Mouse (Mus musculus) kidney, adult 8-10 months (tissue): ENCODE measurements around the gene Hcn2.
"Not testable (repeated sequence)": the region's sequence is repeated elsewhere in the genome, so short reads cannot be mapped to it uniquely, and the experiment has no call there.

Experiments used
- DNase-seq, 2 experiments: peaks; one replicate each; pipeline ENCODE4 v3.0.0; 2022

Gene Hcn2

GRCm38 (mm10) chr10:79688720-79689119, 27.7 kb upstream of the Hcn2 start, which contains the start of gene Gzmm:
Gene Gzmm, plus strand, starts transcription at chr10:79689020.
- DNase-seq = no peak

- no peak for DNase-seq
Measured at GRCm38 (mm10) chr10:79689178-79689577, 27.3 kb upstream of the Hcn2 start.

- DNase-seq = no peak
Measured at GRCm38 (mm10) chr10:79691986-79692548, 24.4 kb upstream of the Hcn2 start.

GRCm38 (mm10) chr10:79693580-79694378, 22.7 kb upstream of the Hcn2 start:
- no peak for DNase-seq

GRCm38 (mm10) chr10:79694379-79694655, 22.1 kb upstream of the Hcn2 start:
- DNase-seq = no peak

GRCm38 (mm10) chr10:79695231-79696128, 21.0 kb upstream of the Hcn2 start:
- DNase-seq = peak; percentile 68 to 75

DNA sequence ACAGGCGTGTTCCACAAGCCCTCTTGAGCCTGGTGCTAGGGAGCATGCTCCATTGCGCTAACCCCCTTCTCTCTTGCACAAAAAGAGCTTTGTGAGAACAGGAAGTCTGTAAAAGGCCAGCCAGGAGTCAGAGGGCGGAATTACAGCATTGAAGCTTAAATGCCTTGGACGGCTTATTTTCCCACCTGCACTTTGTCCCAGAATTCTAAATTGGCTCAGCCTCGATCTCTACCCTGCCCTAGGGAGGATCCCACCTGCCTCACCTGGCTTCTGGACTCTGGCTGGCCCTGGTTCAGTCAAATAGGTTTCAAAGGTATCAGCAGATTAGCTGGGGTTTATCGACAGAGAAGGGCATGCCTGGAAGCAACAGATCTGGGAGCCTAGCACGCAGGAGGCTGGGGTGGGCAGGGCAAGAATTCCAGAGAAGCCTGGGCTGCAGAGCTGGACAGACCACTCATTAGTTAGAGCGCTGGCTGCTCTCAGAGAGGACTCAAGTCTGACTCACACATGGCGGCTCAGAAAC, 20.2 kb upstream of the Hcn2 start:
- no peak for DNase-seq

GRCm38 (mm10) chr10:79697916-79698315, 18.5 kb upstream of the Hcn2 start:
- no peak for DNase-seq

DNA sequence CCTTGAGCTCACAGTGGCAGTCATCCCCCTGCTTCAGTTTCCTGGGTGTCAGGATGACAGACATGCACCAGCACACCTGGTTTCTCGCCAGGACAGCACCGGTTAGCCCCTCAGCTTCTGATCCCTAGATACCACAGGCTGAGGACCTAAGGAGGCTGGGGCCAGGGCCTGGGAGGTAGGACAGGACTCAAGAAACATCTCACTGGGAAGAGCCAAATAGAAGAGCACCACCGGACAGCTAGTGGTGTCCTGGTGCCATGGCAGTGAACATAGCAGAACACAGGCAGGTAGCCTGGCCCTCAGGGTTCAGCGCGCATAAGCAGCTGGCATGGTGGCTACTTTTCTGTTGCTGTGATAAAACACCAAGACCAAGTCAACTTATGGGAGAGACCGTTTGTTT, 18.0 kb upstream of the Hcn2 start:
- DNase-seq = no peak

DNA sequence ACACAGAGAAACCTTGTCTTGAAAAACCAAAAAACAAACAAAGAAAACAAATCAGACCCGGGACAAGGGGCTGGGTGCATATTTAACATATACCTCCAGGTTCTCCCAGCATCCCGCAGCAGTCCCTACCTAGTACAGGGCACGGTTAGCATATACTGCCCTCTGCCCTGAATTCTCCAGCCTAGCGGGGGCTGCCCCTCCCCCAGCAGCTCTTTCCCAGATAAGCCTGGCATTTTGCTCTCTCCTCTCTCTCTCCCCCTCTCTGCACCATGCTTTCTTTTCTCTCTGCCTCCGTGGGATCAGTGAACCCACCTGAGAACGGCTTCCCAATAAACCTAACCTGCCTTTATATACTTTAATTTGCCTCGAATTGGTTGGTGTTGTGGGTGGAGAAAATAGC, 15.8 kb upstream of the Hcn2 start:
- DNase-seq = no peak

- peak in 1 of 2 experiments; percentile 69 for DNase-seq
Measured at GRCm38 (mm10) chr10:79701443-79702129, 14.8 kb upstream of the Hcn2 start.

- not testable (repeated sequence) for DNase-seq
Measured at GRCm38 (mm10) chr10:79702970-79703369, 13.5 kb upstream of the Hcn2 start.

GRCm38 (mm10) chr10:79703541-79703940, 12.9 kb upstream of the Hcn2 start:
- no peak for DNase-seq

GRCm38 (mm10) chr10:79704065-79704969, 12.1 kb upstream of the Hcn2 start, which contains the start of gene Bsg:
Gene Bsg, plus strand, starts transcription at chr10:79704491.
- DNase-seq = peak; percentile 99

GRCm38 (mm10) chr10:79704970-79705360, 11.5 kb upstream of the Hcn2 start:
- DNase-seq = no peak

DNA sequence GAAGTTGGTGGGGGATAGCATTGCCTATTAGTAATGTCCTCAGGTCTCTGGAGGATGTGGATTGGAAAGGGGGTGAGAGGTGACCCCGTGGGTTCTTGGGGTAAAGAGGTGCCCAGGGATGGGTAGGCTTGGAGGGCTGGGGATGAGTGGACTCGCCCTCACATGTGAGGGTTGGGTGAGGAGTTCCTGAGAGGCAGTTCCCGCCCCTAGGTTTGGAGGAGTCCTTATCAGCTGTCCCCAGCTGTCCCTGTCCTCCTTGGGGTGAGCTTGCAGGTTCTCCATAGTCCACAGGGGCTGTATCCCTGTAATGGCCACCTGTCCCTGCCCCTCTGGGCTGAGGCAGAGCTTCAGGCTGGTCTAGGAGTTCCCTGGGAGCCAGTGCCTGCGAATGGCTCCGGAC, 10.5 kb upstream of the Hcn2 start:
- DNase-seq = no peak

GRCm38 (mm10) chr10:79706406-79707094, 9.9 kb upstream of the Hcn2 start:
- DNase-seq = no peak

DNA sequence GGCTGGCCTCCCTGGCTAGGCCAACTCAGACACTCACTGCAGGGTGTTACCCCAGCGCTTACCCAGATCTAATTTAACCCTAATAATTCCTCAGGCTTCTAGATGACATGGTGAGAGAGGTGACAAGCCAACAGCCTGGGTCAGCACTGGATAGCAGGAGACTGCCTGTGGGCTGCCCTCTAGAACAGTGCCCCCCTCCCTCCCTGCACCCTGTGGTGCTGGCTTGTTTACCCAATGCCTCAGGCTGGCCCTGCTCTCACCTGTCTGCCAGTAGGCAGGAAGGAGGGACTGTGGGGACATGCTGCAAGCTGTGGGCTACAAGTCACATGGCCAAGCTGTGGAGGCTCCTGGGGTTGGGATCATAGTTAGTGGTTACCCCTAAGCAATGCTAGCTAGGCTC, 9.3 kb upstream of the Hcn2 start:
- no peak for DNase-seq

DNA sequence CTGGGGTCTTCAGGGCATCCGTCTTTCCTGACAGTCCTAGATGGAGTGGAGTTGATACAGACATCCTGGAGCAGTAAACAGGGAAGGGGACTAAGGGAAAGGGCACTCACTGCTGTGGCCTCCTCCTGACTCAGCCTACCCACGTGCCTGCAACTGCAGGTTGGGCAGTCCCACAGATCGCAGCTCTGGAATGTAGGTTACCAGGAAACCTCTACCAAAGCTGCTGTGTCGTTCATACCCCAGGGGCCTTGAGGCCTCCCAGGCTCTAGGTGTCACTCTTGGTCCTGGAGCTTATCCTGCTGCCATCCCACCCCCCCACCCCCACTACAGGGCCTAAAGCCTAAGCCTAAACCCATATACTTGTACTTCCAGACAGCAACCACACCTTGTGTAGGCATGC, 8.7 kb upstream of the Hcn2 start:
- DNase-seq = no peak

DNA sequence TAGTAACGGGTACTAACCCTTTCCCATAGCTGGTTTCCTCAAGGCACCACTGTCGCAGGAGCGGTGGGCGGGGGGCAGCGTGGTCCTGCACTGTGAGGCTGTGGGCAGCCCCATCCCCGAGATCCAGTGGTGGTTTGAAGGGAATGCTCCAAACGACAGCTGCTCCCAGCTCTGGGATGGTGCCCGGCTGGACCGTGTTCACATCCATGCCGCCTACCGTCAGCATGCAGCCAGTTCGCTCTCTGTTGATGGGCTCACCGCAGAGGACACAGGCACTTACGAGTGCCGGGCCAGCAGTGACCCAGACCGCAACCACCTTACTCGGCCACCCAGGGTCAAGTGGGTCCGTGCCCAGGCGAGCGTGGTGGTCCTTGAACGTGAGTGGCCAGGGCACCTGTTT, 7.8 kb upstream of the Hcn2 start:
- DNase-seq = no peak

DNA sequence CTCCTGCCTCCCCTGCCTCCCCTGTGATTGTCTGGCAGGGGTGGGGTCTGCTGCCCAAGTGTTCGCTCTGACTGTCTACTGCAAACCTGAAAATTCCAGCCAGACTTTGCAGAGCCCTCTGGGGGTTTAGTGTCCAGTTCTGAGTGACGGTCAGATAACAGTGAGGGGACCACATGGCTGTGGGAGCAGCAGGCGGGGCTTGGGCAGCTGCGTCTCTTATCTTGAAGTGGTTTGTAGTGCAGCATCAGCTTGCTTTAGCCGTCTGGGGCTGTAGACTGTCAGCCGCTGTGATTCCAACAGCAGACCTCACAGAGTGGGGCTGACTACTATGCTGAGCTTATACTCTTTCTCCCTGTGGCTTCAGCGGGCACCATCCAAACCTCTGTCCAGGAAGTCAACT, 7.1 kb upstream of the Hcn2 start:
- no peak for DNase-seq
